24 mouse cellular contexts compared by ENCODE assay signal in the genomic region with DNA sequence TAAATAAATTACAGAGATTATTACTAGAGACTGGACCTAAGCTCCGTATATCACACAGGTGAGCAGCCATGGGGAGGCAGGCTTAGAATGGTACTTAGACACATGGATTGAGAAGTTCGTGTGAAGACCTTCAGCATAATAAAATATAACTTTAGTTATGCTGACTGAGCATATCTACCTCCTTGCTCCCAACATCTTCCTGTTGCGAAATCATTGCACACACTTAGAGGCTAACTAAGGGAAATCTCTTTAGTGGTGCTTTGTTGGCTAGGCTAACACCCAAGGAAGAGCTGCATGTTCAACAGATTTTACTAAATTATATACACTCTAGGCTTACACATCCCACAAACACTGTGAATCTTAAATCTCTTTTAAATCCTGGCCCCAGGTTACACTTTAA. TPM values are rescaled to one million over a fixed set of nuclear protein-coding genes. Genes with fewer than 3 reads are reported as not detected.
DNase-seq lines count a peak whose midpoint lies in the region; TF ChIP-seq lines count a peak whose summit lies in the region.
"Had no signal": no experiment of that assay in that cellular context is flagged by ENCODE, and none has a peak within 500 bp of the region (broad histone marks: within the 10 kb centered on the region; RNA-seq: fewer than 3 reads in every experiment).

No protein-coding gene starts in this region.

- H3K27ac ChIP-seq in ES-E14 (ENCODE audit: insufficient read depth, low read depth, low read length, poor library complexity, severe bottlenecking) (no peak overlapping the region), macrophage (0 out of 2 replicates have a peak overlapping the region, but pooled peaks have one; percentile 8)
- H3K27ac ChIP-seq: embryonic facial prominence, embryonic 12.5 days; embryonic facial prominence, embryonic 15.5 days; heart, adult 2 months; heart, embryonic 10.5 days; heart, embryonic 13.5 days; hindbrain, embryonic 12.5 days; hindbrain, embryonic 15.5 days had no signal

- H3K36me3 ChIP-seq in ES-E14 (ENCODE audit: control insufficient read depth, insufficient read depth, low read length, poor library complexity, severe bottlenecking) (no peaks in the 10 kb centered on the region), macrophage (ENCODE audit: inconsistent target) (no peaks in the 10 kb centered on the region)
- H3K36me3 ChIP-seq: embryonic facial prominence, embryonic 12.5 days; embryonic facial prominence, embryonic 15.5 days; heart, embryonic 10.5 days; heart, embryonic 13.5 days; hindbrain, embryonic 12.5 days; hindbrain, embryonic 15.5 days had no signal

- intact Hi-C loops in heart, postnatal 14 days (cut with DNase I), result no loop called here

- no peak overlapping the region for H3K9ac ChIP-seq in ES-E14 (ENCODE audit: insufficient read depth, low read depth, low read length, poor library complexity, severe bottlenecking)
- H3K9ac ChIP-seq: embryonic facial prominence, embryonic 12.5 days; embryonic facial prominence, embryonic 15.5 days; forebrain, postnatal 0 days; heart, embryonic 13.5 days; hindbrain, embryonic 12.5 days; hindbrain, embryonic 15.5 days had no signal

- no peak overlapping the region for H3K4me3 ChIP-seq in ES-E14 (ENCODE audit: insufficient read depth in 1 of 2, low read depth in 1 of 2, low read length in 2 of 2, poor library complexity in 1 of 2, severe bottlenecking in 1 of 2)
- H3K4me3 ChIP-seq in macrophage (ENCODE audit: inconsistent target), result no peak overlapping the region
- H3K4me3 ChIP-seq: embryonic facial prominence, embryonic 12.5 days; embryonic facial prominence, embryonic 15.5 days; heart, adult 2 months; heart, embryonic 10.5 days; heart, embryonic 13.5 days; hindbrain, embryonic 12.5 days; hindbrain, embryonic 15.5 days had no signal

- H3K9me3 ChIP-seq in ES-E14 (ENCODE audit: control insufficient read depth, insufficient read depth, low read depth, low read length), result no peaks in the 10 kb centered on the region
- H3K9me3 ChIP-seq: embryonic facial prominence, embryonic 12.5 days; embryonic facial prominence, embryonic 15.5 days; heart, embryonic 10.5 days; heart, embryonic 13.5 days; hindbrain, embryonic 12.5 days; hindbrain, embryonic 15.5 days had no signal

- peak; percentile 39 for DNase-seq in heart, adult 11 months
- no peak for DNase-seq in heart, postnatal 14 days
- no peak for DNase-seq in ES-E14 (ENCODE audit: low read depth, low spot score)
- no peak for DNase-seq in frontal cortex, adult 2 months (ENCODE audit: extremely low spot score in 1 of 2, low spot score in 1 of 2)
- DNase-seq in retina, postnatal 1 day, result no peak
- DNase-seq: adrenal gland, adult 8-10 months; adrenal gland, postnatal 25 days; B cell, adult 2 months; cerebellum, adult 11-12 months; cerebellum, adult 9-10 months; cerebellum, postnatal 14 days; forebrain, postnatal 0 days; heart, adult 2 months; kidney, adult 11 months had no signal

- peaks cover 0 to 2% of the 10 kb centered on the region in 2 experiments; a peak in 1 of 4 replicates for H3K4me1 ChIP-seq in ES-E14 (ENCODE audit: control insufficient read depth in 2 of 2, insufficient read depth in 2 of 2, low read length in 2 of 2, poor library complexity in 1 of 2)
- H3K4me1 ChIP-seq: embryonic facial prominence, embryonic 12.5 days; embryonic facial prominence, embryonic 15.5 days; heart, embryonic 10.5 days; heart, embryonic 13.5 days; hindbrain, embryonic 12.5 days; hindbrain, embryonic 15.5 days had no signal

- H3K79me2 ChIP-seq in macrophage (ENCODE audit: inconsistent target), result no peaks in the 10 kb centered on the region

- WGBS in macrophage (ENCODE audit: missing documents), result 44% methylated on average over 3 of the region's 3 CpGs

- in situ Hi-C loops in ES-E14 (cut with MboI; ENCODE audit: low sequenced_read_pairs in 2 of 2, unreplicated experiment in 2 of 2), result no loop called here

TF ChIP-seq in ES-E14, 5 proteins besides CTCF, POLR2A, EP300 and RAD21:
- TF ChIP-seq ZNF384 (IDR thresholded peaks at IDR 0.05; ENCODE audit: low read depth, low read length), result no peak
- no peak for TF ChIP-seq ZC3H11A (IDR thresholded peaks at IDR 0.05; ENCODE audit: borderline replicate concordance, low read depth, low read length)
- no peak for TF ChIP-seq HCFC1 (IDR thresholded peaks at IDR 0.05; ENCODE audit: borderline replicate concordance, insufficient read depth, low read length)
- no peak for TF ChIP-seq CHD2 (IDR thresholded peaks at IDR 0.05; ENCODE audit: low read depth, low read length)
- peak; percentile 51; the same call in 1 of the 2 replicates for TF ChIP-seq MAFK (IDR thresholded peaks at IDR 0.05; ENCODE audit: insufficient read depth, low read depth, low read length)

RNA-seq across cellular contexts. Expression of a gene that starts 7.5 kb away (rescaled TPM):
- under 1 TPM; 0.10 to 0.24 TPM for total RNA-seq in heart, postnatal 14 days (2021)
- 0.18 and 0.21 TPM in 2 replicates for total RNA-seq in ES-E14 (2012; rRNA removed)
- 1 to 10 TPM in 5 of 26 experiments, under 1 TPM in 17, not detected in 4; 0.13 to 1.6 (median 0.48) TPM for total RNA-seq in macrophage (2018; cell fraction: chromatin; rRNA removed)
- under 1 TPM in 20 of 26 experiments, not detected in 6; 0.03 to 0.24 (median 0.07) TPM for total RNA-seq in macrophage (2018; cell fraction: cytosol; rRNA removed)
- total RNA-seq in macrophage (2018; cell fraction: nucleus; rRNA removed), result 1 to 10 TPM in 2 of 26 experiments, under 1 TPM in 21, not detected in 3; 0.10 to 1.8 (median 0.36) TPM
- 0.10 to 0.20 TPM (median 0.14 TPM) in 3 replicates for polyA plus RNA-seq in macrophage (2018)
- 1.5 and 1.7 TPM in 2 replicates for polyA plus RNA-seq in frontal cortex, adult 2 months (2012; rRNA removed)
- total RNA-seq: hematopoietic stem cell, adult 5-6 weeks had no signal
- polyA plus RNA-seq: activated CD4-positive, CD25-positive, alpha-beta regulatory T cell, adult 4 months; CD4-positive, CD25-positive, alpha-beta regulatory T cell, adult 4 months had no signal

RNA-seq across cellular contexts. Expression of a gene that starts 18.7 kb away (rescaled TPM):
- total RNA-seq in heart, postnatal 14 days (2021), result 10 to 100 TPM; 12.7 to 13.7 TPM
- total RNA-seq in ES-E14 (2012; rRNA removed), result 12.5 and 14.5 TPM in 2 replicates
- total RNA-seq in macrophage (2018; cell fraction: chromatin; rRNA removed), result 10 to 100 TPM in 3 of 26 experiments, 1 to 10 TPM in 23; 1.1 to 11.1 (median 4.3) TPM
- 10 to 100 TPM; 13.8 to 29.2 (median 20.9) TPM for total RNA-seq in macrophage (2018; cell fraction: cytosol; rRNA removed)
- total RNA-seq in macrophage (2018; cell fraction: nucleus; rRNA removed), result 10 to 100 TPM in 13 of 26 experiments, 1 to 10 TPM in 13; 4.3 to 23.7 (median 9.6) TPM
- polyA plus RNA-seq in macrophage (2018), result 14.0 to 26.7 TPM (median 16.3 TPM) in 3 replicates
- 8.2 and 8.5 TPM in 2 replicates for polyA plus RNA-seq in frontal cortex, adult 2 months (2012; rRNA removed)

RNA-seq across cellular contexts. Expression of a gene that starts 35.7 kb away (rescaled TPM):
- total RNA-seq in heart, postnatal 14 days (2021), result 1 to 10 TPM; 9.5 to 9.6 TPM
- 19.5 and 22.3 TPM in 2 replicates for total RNA-seq in ES-E14 (2012; rRNA removed)
- total RNA-seq in macrophage (2018; cell fraction: chromatin; rRNA removed), result 10 to 100 TPM; 20.6 to 95.2 (median 43.9) TPM
- total RNA-seq in macrophage (2018; cell fraction: cytosol; rRNA removed), result 10 to 100 TPM in 25 of 26 experiments, 1 to 10 TPM in 1; 8.2 to 27.1 (median 16.7) TPM
- 100 to 1,000 TPM in 1 of 26 experiments, 10 to 100 TPM in 25; 22.3 to 101 (median 41.2) TPM for total RNA-seq in macrophage (2018; cell fraction: nucleus; rRNA removed)
- polyA plus RNA-seq in macrophage (2018), result 18.1 to 36.6 TPM (median 36.0 TPM) in 3 replicates
- polyA plus RNA-seq in frontal cortex, adult 2 months (2012; rRNA removed), result 12.8 and 13.0 TPM in 2 replicates

RNA-seq across cellular contexts. Expression of a gene that starts 36.8 kb away (rescaled TPM):
- 100 to 1,000 TPM; 547 to 571 TPM for total RNA-seq in heart, postnatal 14 days (2021)
- total RNA-seq in ES-E14 (2012; rRNA removed), result 576 and 704 TPM in 2 replicates
- 1,000 to 10,000 TPM in 10 of 26 experiments, 100 to 1,000 TPM in 16; 632 to 1,255 (median 977) TPM for total RNA-seq in macrophage (2018; cell fraction: chromatin; rRNA removed)
- total RNA-seq in macrophage (2018; cell fraction: cytosol; rRNA removed), result 100 to 1,000 TPM; 279 to 518 (median 328) TPM
- 100 to 1,000 TPM; 397 to 697 (median 553) TPM for total RNA-seq in macrophage (2018; cell fraction: nucleus; rRNA removed)
- 321 to 467 TPM (median 425 TPM) in 3 replicates for polyA plus RNA-seq in macrophage (2018)
- 394 and 489 TPM in 2 replicates for polyA plus RNA-seq in frontal cortex, adult 2 months (2012; rRNA removed)
